Mouse (Mus musculus): ENCODE results near the gene Taldo1.

DNA sequence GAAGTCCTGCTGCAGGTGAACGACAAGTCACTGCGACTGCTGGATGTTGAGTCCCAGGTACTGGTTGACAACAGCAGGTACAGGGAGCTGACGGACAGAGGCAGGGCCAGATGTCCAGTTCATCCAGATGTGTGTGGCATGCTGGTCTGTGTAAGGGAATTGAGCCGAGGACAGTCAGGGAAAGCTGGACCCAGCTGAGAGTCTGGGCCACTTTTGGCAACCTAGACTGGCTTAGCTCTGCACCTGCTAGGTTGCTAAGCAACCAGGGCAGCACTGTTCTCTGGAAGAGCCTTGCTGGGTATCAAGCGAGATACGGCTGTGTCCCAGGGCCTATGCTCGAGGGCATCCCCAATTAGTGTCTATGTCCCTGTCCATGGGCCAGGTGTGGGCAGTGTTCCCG, 36.9 kb upstream of the Taldo1 start:
- TF ChIP-seq CTCF (IDR thresholded peaks at IDR 0.05; ENCODE audit: insufficient read depth, low read depth, low read length) (no peak), POLR2A (IDR thresholded peaks at IDR 0.05; ENCODE audit: insufficient read depth, low read depth, low read length) (no peak)
